Mouse (Mus musculus): ENCODE measurements at regions not wholly inside any gene's neighbourhood (a gene's known extent, or its start where the extent isn't known, plus 50 kb on each side); places are given as distances from the start of the nearest gene placed in this dataset.

- TF ChIP-seq CTCF (IDR thresholded peaks at IDR 0.05; ENCODE audit: borderline replicate concordance, control insufficient read depth, extremely low read depth, insufficient read depth, low read length, poor library complexity) = no peak
- no peak for TF ChIP-seq POLR2A (IDR thresholded peaks at IDR 0.05; ENCODE audit: control insufficient read depth, extremely low read depth, insufficient read depth, low read length, poor library complexity)
Observed at GRCm38 (mm10) chr14:55406146-55406545, 72.4 kb upstream of the Dhrs4 start.
